Mouse (Mus musculus): ENCODE results near the gene Nlrp3. TPM values are rescaled to one million over a fixed set of nuclear protein-coding genes. Genes with fewer than 3 reads are reported as not detected.

The Nlrp3 gene
- total RNA-seq, 4 experiments from 2014 or later = 0.07 to 0.19 TPM; not detected in 2

DNA sequence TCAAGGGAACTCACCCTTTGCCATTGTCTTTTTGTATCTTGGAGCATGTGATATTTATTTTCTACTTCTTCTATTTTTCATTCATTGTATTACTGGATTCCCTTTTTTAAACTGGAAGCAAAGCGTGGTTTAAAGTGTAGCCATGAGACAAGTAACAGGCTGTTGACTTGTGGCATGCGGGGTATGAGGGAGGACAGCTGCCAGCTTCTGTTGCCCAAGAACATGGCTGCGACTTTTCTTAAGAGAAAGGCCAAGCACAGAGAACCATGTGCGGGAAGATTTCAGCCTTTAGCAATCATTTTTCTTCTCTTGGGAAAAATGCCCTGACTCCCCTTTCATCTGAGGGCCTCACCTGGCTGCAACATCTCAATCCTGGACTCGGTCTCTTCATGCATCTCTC lies 70.3 kb downstream of the Nlrp3 start:
- DNase-seq (ENCODE audit: low spot score in 2 of 2) = no peak

DNA sequence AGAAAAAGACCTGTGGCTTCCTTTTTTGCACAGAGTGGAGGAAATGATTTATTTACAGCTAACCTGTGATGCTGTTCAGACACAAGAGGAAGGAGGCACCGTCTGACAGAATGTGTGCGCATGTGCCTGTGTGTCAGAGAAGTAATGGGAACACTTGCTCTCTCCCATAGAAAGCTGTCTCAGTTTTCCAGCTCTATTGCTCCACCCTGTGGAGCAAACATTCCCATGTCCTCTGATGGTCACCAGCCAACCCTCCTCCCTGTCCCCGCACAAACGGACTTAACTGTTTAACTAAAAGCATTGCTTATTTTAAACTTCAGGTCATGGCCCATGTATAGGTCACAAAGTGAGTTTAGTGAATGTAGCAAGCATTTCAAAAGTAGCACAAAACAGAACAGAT lies 72.8 kb downstream of the Nlrp3 start:
- DNase-seq (ENCODE audit: low spot score in 2 of 2) = no peak

Other genes with a start within 250 kb of the Nlrp3 start
- 10 to 100 TPM in 1 of 4 experiments, 1 to 10 TPM in 3; 8.9 to 13.2 (median 9.5) TPM for gene Wnt9a, start 234.6 kb upstream of the Nlrp3 start, total RNA-seq (2022)
- not detected for gene Prss38, start 165.9 kb upstream of the Nlrp3 start, total RNA-seq (2022)
- gene Jmjd4, start 91.5 kb upstream of the Nlrp3 start, total RNA-seq (2022) = 10 to 100 TPM in 2 of 4 experiments, 1 to 10 TPM in 2; 8.5 to 10.7 (median 9.6) TPM
- gene Snap47, start 90.4 kb upstream of the Nlrp3 start, total RNA-seq (2022) = 10 to 100 TPM; 22.8 to 26.9 (median 26.3) TPM
- gene Zfp867, start 69.1 kb upstream of the Nlrp3 start, total RNA-seq (2022) = 1 to 10 TPM; 2.6 to 2.9 (median 2.8) TPM
- 10 to 100 TPM; 16.0 to 18.5 (median 16.9) TPM for gene Zkscan17, start 14.8 kb upstream of the Nlrp3 start, total RNA-seq (2022)
- not detected for gene Olfr222, start 34.7 kb downstream of the Nlrp3 start, total RNA-seq (2022)
- gene Olfr223, start 51.7 kb downstream of the Nlrp3 start, total RNA-seq (2022) = not detected
- gene Mprip, start 119.7 kb downstream of the Nlrp3 start, total RNA-seq (2022) = 10 to 100 TPM; 68.5 to 94.6 (median 77.3) TPM
- gene Pld6, start 246.1 kb downstream of the Nlrp3 start, total RNA-seq (2022) = not detected